ENCODE assay signal across 17 mouse cellular contexts in the genomic region with DNA sequence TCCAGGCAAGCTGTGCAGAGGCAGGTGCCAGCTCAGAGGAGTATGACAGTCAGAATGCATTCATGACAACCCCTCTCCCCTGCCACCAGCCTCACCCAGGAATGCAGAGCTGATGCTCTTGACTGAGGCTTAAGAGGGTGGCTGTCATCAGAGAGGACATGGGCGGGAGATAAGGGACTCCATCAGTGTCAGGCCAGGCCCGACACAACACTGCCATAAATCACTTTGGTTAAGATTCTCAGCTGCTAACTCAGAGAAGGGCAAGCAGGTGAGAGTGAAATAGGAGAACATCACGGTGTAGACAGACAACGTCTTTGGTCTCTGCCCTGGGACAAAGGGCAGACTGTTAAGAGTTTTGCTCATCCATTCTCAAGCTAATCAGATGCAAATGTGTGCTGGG.
A peak's percentile ranks its signal among the peaks of the same experiment; 100 is the strongest.
DNase-seq lines count a peak whose midpoint lies in the region; ATAC-seq lines count a peak whose summit lies in the region.
"Had no signal": no experiment of that assay in that cellular context is flagged by ENCODE, and none has a peak within 500 bp of the region (broad histone marks: within the 10 kb centered on the region; RNA-seq: fewer than 3 reads in every experiment).

No protein-coding gene starts in this region.

- WGBS in forebrain, embryonic 10.5 days: 67% methylated on average over 4 of the region's 4 CpGs
- 72% methylated on average over 4 of the region's 4 CpGs for WGBS in forebrain, embryonic 14.5 days
- WGBS in heart, embryonic 16.5 days: 35% methylated on average over 4 of the region's 4 CpGs
- WGBS in midbrain, embryonic 10.5 days: 72% methylated on average over 4 of the region's 4 CpGs
- WGBS in midbrain, embryonic 13.5 days: 61% methylated on average over 4 of the region's 4 CpGs

- H3K9me3 ChIP-seq in forebrain, embryonic 10.5 days: no peaks in the 10 kb centered on the region
- H3K9me3 ChIP-seq in forebrain, embryonic 14.5 days (replicated peaks; ENCODE audit: control insufficient read depth, low read length): no peaks in the 10 kb centered on the region
- H3K9me3 ChIP-seq in heart, embryonic 16.5 days (replicated peaks; ENCODE audit: control insufficient read depth, low read length): no peaks in the 10 kb centered on the region
- no peaks in the 10 kb centered on the region for H3K9me3 ChIP-seq in midbrain, embryonic 10.5 days (replicated peaks)
- no peaks in the 10 kb centered on the region for H3K9me3 ChIP-seq in midbrain, embryonic 13.5 days
- H3K9me3 ChIP-seq: hindbrain, embryonic 10.5 days; liver, embryonic 12.5 days had no signal

- no peak overlapping the region for H3K9ac ChIP-seq in forebrain, embryonic 14.5 days (ENCODE audit: low read length)
- H3K9ac ChIP-seq in heart, embryonic 16.5 days (ENCODE audit: low read length): no peak overlapping the region
- H3K9ac ChIP-seq in midbrain, embryonic 13.5 days (replicated peaks): no peak overlapping the region
- H3K9ac ChIP-seq: forebrain, postnatal 0 days; liver, embryonic 12.5 days had no signal

- no peak for DNase-seq in forebrain, embryonic 10.5 days (ENCODE audit: extremely low spot score, low spot score)
- DNase-seq in forebrain, embryonic 14.5 days (ENCODE audit: low spot score): no peak
- DNase-seq in heart, postnatal 10 days: no peak
- DNase-seq in midbrain, embryonic 10.5 days (ENCODE audit: low spot score): no peak
- no peak for DNase-seq in right cerebral cortex, adult 18-20 months
- DNase-seq: cerebellum, adult 9-11 months; forebrain, postnatal 0 days; retina, postnatal 1 day; thymus, adult 2 months had no signal

- H3K27me3 ChIP-seq in forebrain, embryonic 10.5 days (ENCODE audit: poor library complexity, severe bottlenecking): no peaks in the 10 kb centered on the region
- no peaks in the 10 kb centered on the region for H3K27me3 ChIP-seq in forebrain, embryonic 14.5 days (replicated peaks; ENCODE audit: control insufficient read depth, insufficient read depth, low read length)
- no peaks in the 10 kb centered on the region for H3K27me3 ChIP-seq in heart, embryonic 16.5 days (ENCODE audit: control insufficient read depth, insufficient read depth, low read length)
- no peaks in the 10 kb centered on the region for H3K27me3 ChIP-seq in midbrain, embryonic 10.5 days (ENCODE audit: low read depth, poor library complexity, severe bottlenecking)
- H3K27me3 ChIP-seq in midbrain, embryonic 13.5 days: peaks cover 2% of the 10 kb centered on the region; the same call in 1 of the 2 replicates
- H3K27me3 ChIP-seq: CH12.LX had no signal

- peaks cover 9% of the 10 kb centered on the region for H3K4me1 ChIP-seq in forebrain, embryonic 10.5 days
- no peaks in the 10 kb centered on the region for H3K4me1 ChIP-seq in forebrain, embryonic 14.5 days (ENCODE audit: control insufficient read depth, insufficient read depth, low read length)
- peaks cover 22% of the 10 kb centered on the region for H3K4me1 ChIP-seq in heart, embryonic 16.5 days (ENCODE audit: control insufficient read depth, insufficient read depth, low read length)
- peaks cover 11% of the 10 kb centered on the region for H3K4me1 ChIP-seq in midbrain, embryonic 10.5 days
- peaks cover 9% of the 10 kb centered on the region; the same call in 1 of the 2 replicates for H3K4me1 ChIP-seq in midbrain, embryonic 13.5 days (replicated peaks)

- ATAC-seq in forebrain, embryonic 14.5 days: no peak
- peak; percentile 71 for ATAC-seq in heart, embryonic 16.5 days (replicated peaks; ENCODE audit: extremely low read depth, insufficient read depth, low FRiP score)
- no peak for ATAC-seq in midbrain, embryonic 13.5 days
- ATAC-seq in megakaryocyte progenitor cell, adult 5-6 weeks (replicated peaks; ENCODE audit: poor library complexity): no peak
- ATAC-seq: activated CD4-positive, CD25-positive, alpha-beta regulatory T cell, adult 4 months; intestine, embryonic 16.5 days; liver, embryonic 12.5 days had no signal

- no peaks in the 10 kb centered on the region for H3K36me3 ChIP-seq in forebrain, embryonic 10.5 days (replicated peaks)
- no peaks in the 10 kb centered on the region for H3K36me3 ChIP-seq in forebrain, embryonic 14.5 days (ENCODE audit: control insufficient read depth, insufficient read depth, low read length)
- no peaks in the 10 kb centered on the region for H3K36me3 ChIP-seq in heart, embryonic 16.5 days (ENCODE audit: control insufficient read depth, insufficient read depth)
- H3K36me3 ChIP-seq in midbrain, embryonic 10.5 days: no peaks in the 10 kb centered on the region
- H3K36me3 ChIP-seq in midbrain, embryonic 13.5 days: no peaks in the 10 kb centered on the region
- H3K36me3 ChIP-seq: hindbrain, embryonic 10.5 days; liver, embryonic 12.5 days had no signal

- intact Hi-C loops in heart, postnatal 10 days (cut with DNase I): no loop called here

- H3K27ac ChIP-seq in forebrain, embryonic 10.5 days: 0 out of 2 replicates have a peak overlapping the region, but pooled peaks have one; percentile 17
- no peak overlapping the region for H3K27ac ChIP-seq in forebrain, embryonic 14.5 days (ENCODE audit: low read depth, low read length)
- H3K27ac ChIP-seq in heart, embryonic 16.5 days (ENCODE audit: low read length): no peak overlapping the region
- H3K27ac ChIP-seq in midbrain, embryonic 10.5 days (replicated peaks): peak overlapping the region; percentile 42; the same call in 1 of the 2 replicates
- no peak overlapping the region for H3K27ac ChIP-seq in midbrain, embryonic 13.5 days
- H3K27ac ChIP-seq: hindbrain, embryonic 10.5 days; liver, embryonic 12.5 days had no signal

- H3K4me3 ChIP-seq in forebrain, embryonic 10.5 days: no peak overlapping the region
- H3K4me3 ChIP-seq in forebrain, embryonic 14.5 days (ENCODE audit: low read depth, low read length): no peak overlapping the region
- no peak overlapping the region for H3K4me3 ChIP-seq in heart, embryonic 16.5 days (ENCODE audit: low read length)
- H3K4me3 ChIP-seq in midbrain, embryonic 10.5 days: no peak overlapping the region
- H3K4me3 ChIP-seq in midbrain, embryonic 13.5 days (replicated peaks): no peak overlapping the region
- H3K4me3 ChIP-seq: hindbrain, embryonic 10.5 days; liver, embryonic 12.5 days had no signal

- no peak overlapping the region for H3K4me2 ChIP-seq in forebrain, embryonic 14.5 days (ENCODE audit: low read length)
- no peak overlapping the region for H3K4me2 ChIP-seq in heart, embryonic 16.5 days (ENCODE audit: low read depth, low read length)
- H3K4me2 ChIP-seq in midbrain, embryonic 13.5 days (replicated peaks): no peak overlapping the region
- H3K4me2 ChIP-seq: liver, embryonic 12.5 days had no signal

Comparison
In these comparisons a context has a peak if more than half of its experiments do, and no peak if none do; other contexts are left out.
1. H3K27ac ChIP-seq: peak in forebrain, embryonic 10.5 days (single experiment) and midbrain, embryonic 10.5 days (single experiment); none in forebrain, embryonic 14.5 days (single experiment), heart, embryonic 16.5 days (single experiment) and midbrain, embryonic 13.5 days (single experiment).